Mouse (Mus musculus): Measurements from ENCODE around the gene Hddc3.

- TF ChIP-seq POLR2A (IDR thresholded peaks at IDR 0.05; ENCODE audit: extremely low read depth, insufficient read depth, low read length): no peak
- TF ChIP-seq CTCF (IDR thresholded peaks at IDR 0.05; ENCODE audit: extremely low read depth, insufficient read depth, low read length): no peak
These were observed 32.1 kb upstream of the Hddc3 start for GRCm38 (mm10) chr7:80310771-80311170.

Data from cortical plate, adult 2 months (tissue).